Comparison of ENCODE assay signal across 8 mouse cellular contexts in the genomic region with DNA sequence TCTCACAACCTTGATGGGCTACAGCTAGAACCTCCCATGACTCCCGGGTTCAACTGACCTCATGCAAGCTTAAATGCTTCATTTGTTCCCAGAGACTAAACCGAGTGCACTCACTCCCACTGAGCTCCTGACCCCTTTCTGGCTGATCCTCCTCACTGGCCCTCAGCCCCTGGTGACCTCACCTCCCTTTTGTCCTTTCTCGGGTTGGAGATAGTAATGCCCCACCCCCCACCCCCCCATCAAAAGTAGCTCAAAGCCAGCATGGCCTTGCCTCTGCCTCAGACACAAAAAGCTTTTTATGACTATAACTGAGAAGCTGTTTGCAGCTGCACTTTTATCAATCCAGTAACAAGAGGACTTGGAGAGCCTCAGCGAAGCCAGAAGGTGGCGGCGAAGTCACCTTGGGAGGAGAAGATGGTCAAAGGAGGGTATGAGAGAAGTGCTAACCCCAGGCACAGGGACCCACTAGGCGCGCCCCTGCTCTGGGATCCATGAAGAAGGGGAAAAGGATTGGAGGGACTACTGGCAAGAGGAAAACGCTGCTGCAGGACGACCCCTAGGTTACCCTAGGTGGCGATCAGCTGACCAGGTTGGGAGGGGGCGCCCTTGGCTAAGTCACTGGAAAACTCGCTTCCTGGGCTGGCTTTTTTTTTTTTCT. TPM values are rescaled to one million over a fixed set of nuclear protein-coding genes. Genes with fewer than 3 reads are reported as not detected.
A peak's percentile ranks its signal among the peaks of the same experiment; 100 is the strongest.
DNase-seq lines count a peak whose midpoint lies in the region; ATAC-seq and TF ChIP-seq lines count a peak whose summit lies in the region.

No protein-coding gene starts in this region.

- H3K4me3 ChIP-seq in heart, postnatal 0 days (ENCODE audit: low read depth, low read length) = peak overlapping the region; percentile 49
- peak overlapping the region; percentile 37 for H3K4me3 ChIP-seq in intestine, postnatal 0 days (ENCODE audit: low read depth, low read length)
- peak overlapping the region; percentile 49 for H3K4me3 ChIP-seq in stomach, embryonic 14.5 days (ENCODE audit: low read depth, low read length)

- H3K4me1 ChIP-seq in heart, postnatal 0 days (ENCODE audit: control insufficient read depth, insufficient read depth) = peaks cover 23% of the 10 kb centered on the region
- no peaks in the 10 kb centered on the region for H3K4me1 ChIP-seq in intestine, postnatal 0 days (replicated peaks; ENCODE audit: control insufficient read depth, insufficient read depth, low read length)
- no peaks in the 10 kb centered on the region for H3K4me1 ChIP-seq in stomach, embryonic 14.5 days (ENCODE audit: control insufficient read depth, insufficient read depth, low read length)

- H3K36me3 ChIP-seq in heart, postnatal 0 days (replicated peaks; ENCODE audit: control insufficient read depth, insufficient read depth, low read length) = no peaks in the 10 kb centered on the region
- H3K36me3 ChIP-seq in intestine, postnatal 0 days (ENCODE audit: control insufficient read depth, insufficient read depth) = no peaks in the 10 kb centered on the region
- H3K36me3 ChIP-seq in stomach, embryonic 14.5 days (ENCODE audit: control insufficient read depth, insufficient read depth, low read length) = no peaks in the 10 kb centered on the region

- H3K4me2 ChIP-seq in heart, postnatal 0 days (ENCODE audit: low read depth, low read length) = peak overlapping the region; percentile 81
- H3K4me2 ChIP-seq in intestine, postnatal 0 days (replicated peaks; ENCODE audit: low read depth) = peak overlapping the region; percentile 74
- peak overlapping the region; percentile 97 for H3K4me2 ChIP-seq in stomach, embryonic 14.5 days (replicated peaks; ENCODE audit: low read depth, low read length)

- DNase-seq in heart, postnatal 0 days (ENCODE audit: low spot score) = no peak
- no peak for DNase-seq in heart, postnatal 36 days
- DNase-seq in ES-CJ7 (ENCODE audit: low read depth, low spot score) = peak; percentile 26
- DNase-seq in embryo, embryonic 9.5 days (ENCODE audit: extremely low spot score) = peak; percentile 20

- no peak overlapping the region for H3K9ac ChIP-seq in heart, postnatal 0 days (replicated peaks; ENCODE audit: low read depth, low read length)
- H3K9ac ChIP-seq in intestine, postnatal 0 days (ENCODE audit: low read depth, low read length) = no peak overlapping the region
- H3K9ac ChIP-seq in stomach, embryonic 14.5 days (replicated peaks; ENCODE audit: low read depth, low read length) = peak overlapping the region; percentile 40; the same call in 1 of the 2 replicates

- WGBS in heart, postnatal 0 days = 3% methylated on average over 11 of the region's 13 CpGs
- 4% methylated on average over 13 of the region's 13 CpGs for WGBS in intestine, postnatal 0 days
- WGBS in stomach, embryonic 14.5 days = under 1% methylated on average over 13 of the region's 13 CpGs

- ATAC-seq in heart, postnatal 0 days (ENCODE audit: insufficient read depth, low read depth) = no peak
- ATAC-seq in intestine, postnatal 0 days = no peak
- peak; percentile 30 for ATAC-seq in stomach, embryonic 14.5 days (ENCODE audit: insufficient number of reproducible peaks, insufficient read depth, low FRiP score, low read depth)
- no peak for ATAC-seq in inflammation-experienced regulatory T-cells, adult 6 months
- no peak for ATAC-seq in activated CD4-positive, CD25-positive, alpha-beta regulatory T cell, adult 4 months

- intact Hi-C loops in heart, postnatal 36 days (cut with DNase I) = no loop called here

- no peak for TF ChIP-seq CTCF in heart, postnatal 0 days (IDR thresholded peaks at IDR 0.05; ENCODE audit: low read depth)
- no peak for TF ChIP-seq CTCF in intestine, postnatal 0 days (IDR thresholded peaks at IDR 0.05; ENCODE audit: low read depth)

- H3K27me3 ChIP-seq in heart, postnatal 0 days (ENCODE audit: control insufficient read depth, insufficient read depth, low read length) = peaks cover 21% of the 10 kb centered on the region
- peaks cover 25% of the 10 kb centered on the region for H3K27me3 ChIP-seq in intestine, postnatal 0 days (replicated peaks; ENCODE audit: control insufficient read depth, insufficient read depth, low read length)
- 0 out of 2 replicates have a peak, but pooled peaks cover 2% of the 10 kb centered on the region for H3K27me3 ChIP-seq in stomach, embryonic 14.5 days (ENCODE audit: control insufficient read depth, insufficient read depth, low read length)

- H3K9me3 ChIP-seq in heart, postnatal 0 days (replicated peaks; ENCODE audit: control insufficient read depth, low read length) = no peaks in the 10 kb centered on the region
- no peaks in the 10 kb centered on the region for H3K9me3 ChIP-seq in intestine, postnatal 0 days (ENCODE audit: control insufficient read depth)
- no peaks in the 10 kb centered on the region for H3K9me3 ChIP-seq in stomach, embryonic 14.5 days (ENCODE audit: control insufficient read depth, low read depth, low read length)

- TF ChIP-seq EP300 in heart, postnatal 0 days (IDR thresholded peaks at IDR 0.05; ENCODE audit: low read depth) = no peak

- no peak overlapping the region for H3K27ac ChIP-seq in heart, postnatal 0 days (ENCODE audit: low read depth)
- no peak overlapping the region for H3K27ac ChIP-seq in intestine, postnatal 0 days (ENCODE audit: low read depth, low read length)
- no peak overlapping the region for H3K27ac ChIP-seq in stomach, embryonic 14.5 days (ENCODE audit: low read length)

RNA-seq across cellular contexts. Expression of gene Cadps, which starts 1.6 kb away (rescaled TPM):
- 0.23 and 5.2 TPM in 2 replicates for total RNA-seq in heart, postnatal 0 days (2014; rRNA removed; ENCODE audit: low replicate concordance)
- 0.03 and 0.11 TPM in 2 replicates for polyA plus RNA-seq in heart, postnatal 0 days (2015; fragmentation: Nextera tagmentation; extraction: Ambion mirVana)
- total RNA-seq in heart, postnatal 36 days (2021) = under 1 TPM in 1 of 2 experiments, not detected in 1; 0.08 TPM
- polyA plus RNA-seq in intestine, postnatal 0 days (2015; fragmentation: Nextera tagmentation; extraction: Ambion mirVana) = 0.93 and 0.96 TPM in 2 replicates
- polyA plus RNA-seq in stomach, embryonic 14.5 days (2014; fragmentation: Nextera tagmentation; extraction: Ambion mirVana) = 4.1 and 4.8 TPM in 2 replicates
- under 1 TPM in 1 of 3 experiments, not detected in 2; 0.07 TPM for polyA plus RNA-seq in inflammation-experienced regulatory T-cells, adult 6 months (2017; shearing (Covaris generic))
- under 1 TPM in 1 of 2 experiments, not detected in 1; 0.57 TPM for polyA plus RNA-seq in activated CD4-positive, CD25-positive, alpha-beta regulatory T cell, adult 4 months (2017; shearing (Covaris generic))

Comparison
In these comparisons a context has a peak if more than half of its experiments do, and no peak if none do; other contexts are left out.
1. DNase-seq: peak in ES-CJ7 (single experiment) and embryo, embryonic 9.5 days (single experiment); none in heart, postnatal 0 days (single experiment) and heart, postnatal 36 days (0 of 2).
2. Peak in every context shown above with its lines, with median percentiles within 50 percentile points of each other: H3K4me2 ChIP-seq and H3K4me3 ChIP-seq.